Mouse (Mus musculus) neural tube, embryonic 14.5 days (tissue): ENCODE data around the gene Cldnd2. TPM values are rescaled to one million over a fixed set of nuclear protein-coding genes. Genes with fewer than 3 reads are reported as not detected.

Source experiments
- ATAC-seq: fragments of 200-750 bp; cut with Nextera tagmentation; 2 replicates; pipeline ENCODE4 v1.8.0; 2017; ENCODE audit warnings: low read depth, mild to moderate bottlenecking, moderate TSS enrichment, moderate library complexity
- H3K27ac ChIP-seq: fragments of 300-500 bp; sonication (generic); 2 replicates; pipeline ENCODE4 v1.5.1; 2014; ENCODE audit warnings: low read depth, mild to moderate bottlenecking, control low read depth, low read length, moderate library complexity, mixed read lengths
- H3K27me3 ChIP-seq: fragments of 300-500 bp; sonication (generic); 2 replicates; pipeline ENCODE4 v1.6.1; 2014; ENCODE audit warnings: low read length; ENCODE audit not compliant: control insufficient read depth, insufficient read depth
- H3K36me3 ChIP-seq: fragments of 300-500 bp; sonication (generic); 2 replicates; pipeline ENCODE4 v1.6.1; 2014; ENCODE audit warnings: low read length, mixed read lengths; ENCODE audit not compliant: control insufficient read depth, insufficient read depth
- H3K4me1 ChIP-seq: fragments of 300-500 bp; sonication (generic); 2 replicates; pipeline ENCODE4 v1.6.1; 2014; ENCODE audit warnings: low read length; ENCODE audit not compliant: control insufficient read depth, insufficient read depth
- H3K4me2 ChIP-seq: fragments of 300-500 bp; sonication (generic); 2 replicates; pipeline ENCODE4 v1.6.1; 2014; ENCODE audit warnings: mild to moderate bottlenecking, low read depth, low read length, control low read depth
- H3K4me3 ChIP-seq: fragments of 300-500 bp; sonication (generic); 2 replicates; pipeline ENCODE4 v1.5.1; 2014; ENCODE audit warnings: low read depth, low read length, control low read depth, mixed read lengths
- H3K9ac ChIP-seq: fragments of 300-500 bp; sonication (generic); replicated peaks from 2 replicates; pipeline ENCODE4 v1.6.1; 2014; ENCODE audit warnings: low read depth, mild to moderate bottlenecking, control low read depth, low read length, mixed read lengths
- H3K9me3 ChIP-seq: fragments of 300-500 bp; sonication (generic); 2 replicates; pipeline ENCODE4 v1.6.1; 2016; ENCODE audit warnings: low read length; ENCODE audit not compliant: control insufficient read depth
- WGBS: fragments of 180-500 bp; shearing (Covaris S2); extraction: QIAGEN DNeasy Blood & Tissue Kit; methylation state at CpG from one replicate; pipeline ENCODE4 v1.1.7; 2014; 5-methylcytosine and 5-hydroxymethylcytosine counted together
- polyA plus RNA-seq: library from polyadenylated mRNA; unstranded; fragments of >200 nt; fragmentation: Nextera tagmentation; extraction: Ambion mirVana; gene quantifications from 2 replicates; pipeline ENCODE4 v1.2.1, GENCODE M21; 2014

Cldnd2 gene
- polyA plus RNA-seq, 1 experiment from 2014 or later = not detected

DNA sequence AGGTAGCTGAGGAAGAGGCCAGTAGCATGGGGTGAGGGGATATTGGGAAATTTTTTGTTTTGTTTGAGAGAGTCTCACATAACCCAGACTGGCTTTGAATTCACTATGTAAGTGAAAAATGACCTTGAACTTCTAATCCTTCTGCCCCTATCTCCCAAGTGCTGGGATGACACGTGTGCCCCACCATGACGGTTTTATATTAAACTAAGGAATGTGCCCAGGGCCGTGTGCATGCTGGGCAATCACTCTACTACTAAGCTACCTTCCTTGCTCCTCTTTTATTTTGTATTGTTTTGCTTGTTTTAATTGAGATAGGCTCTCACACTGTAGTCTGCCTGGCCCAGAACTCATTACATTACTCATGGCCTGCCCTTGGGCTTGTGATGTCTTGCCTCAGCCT is 489 bp downstream of the Cldnd2 start:
- Histone ChIP-seq H3K36me3 (no peaks in the 10 kb centered on the region), H3K4me3 (no peak overlapping the region), H3K4me2 (no peak overlapping the region), H3K9me3 (no peaks in the 10 kb centered on the region), H3K4me1 (peaks cover 17% of the 10 kb centered on the region), H3K27ac (no peak overlapping the region), H3K27me3 (no peaks in the 10 kb centered on the region), H3K9ac (no peak overlapping the region)
- WGBS = 88% methylated on average over 3 of the region's 3 CpGs
- ATAC-seq = no peak

DNA sequence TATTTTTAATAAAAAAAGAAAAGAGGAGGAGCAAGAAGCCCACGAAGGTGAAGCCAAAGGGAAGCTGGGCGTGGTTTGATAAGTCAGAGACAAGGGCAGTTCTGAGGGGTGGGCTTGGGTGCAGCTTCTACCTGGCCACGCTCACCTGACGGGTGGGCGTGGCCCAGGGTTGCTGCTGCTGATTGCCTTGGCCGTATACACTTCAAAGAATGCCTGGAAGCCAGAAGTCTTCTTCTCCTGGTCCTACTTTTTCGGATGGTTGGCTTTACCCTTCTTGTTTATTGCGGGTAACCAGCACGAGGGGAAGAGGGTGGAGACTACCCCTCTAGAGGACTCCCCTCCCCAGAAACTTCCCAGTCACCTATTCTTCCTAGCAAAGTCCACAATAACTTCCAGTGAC is 2.1 kb downstream of the Cldnd2 start:
- Histone ChIP-seq H3K27me3 (no peaks in the 10 kb centered on the region), H3K4me1 (peaks cover 17% of the 10 kb centered on the region), H3K9ac (peak overlapping the region; percentile 63), H3K9me3 (no peaks in the 10 kb centered on the region), H3K4me3 (peak overlapping the region; percentile 52), H3K27ac (peak overlapping the region; percentile 90), H3K36me3 (no peaks in the 10 kb centered on the region), H3K4me2 (peak overlapping the region; percentile 57)
- no peak for ATAC-seq
- WGBS = 8% methylated on average over 9 of the region's 9 CpGs

DNA sequence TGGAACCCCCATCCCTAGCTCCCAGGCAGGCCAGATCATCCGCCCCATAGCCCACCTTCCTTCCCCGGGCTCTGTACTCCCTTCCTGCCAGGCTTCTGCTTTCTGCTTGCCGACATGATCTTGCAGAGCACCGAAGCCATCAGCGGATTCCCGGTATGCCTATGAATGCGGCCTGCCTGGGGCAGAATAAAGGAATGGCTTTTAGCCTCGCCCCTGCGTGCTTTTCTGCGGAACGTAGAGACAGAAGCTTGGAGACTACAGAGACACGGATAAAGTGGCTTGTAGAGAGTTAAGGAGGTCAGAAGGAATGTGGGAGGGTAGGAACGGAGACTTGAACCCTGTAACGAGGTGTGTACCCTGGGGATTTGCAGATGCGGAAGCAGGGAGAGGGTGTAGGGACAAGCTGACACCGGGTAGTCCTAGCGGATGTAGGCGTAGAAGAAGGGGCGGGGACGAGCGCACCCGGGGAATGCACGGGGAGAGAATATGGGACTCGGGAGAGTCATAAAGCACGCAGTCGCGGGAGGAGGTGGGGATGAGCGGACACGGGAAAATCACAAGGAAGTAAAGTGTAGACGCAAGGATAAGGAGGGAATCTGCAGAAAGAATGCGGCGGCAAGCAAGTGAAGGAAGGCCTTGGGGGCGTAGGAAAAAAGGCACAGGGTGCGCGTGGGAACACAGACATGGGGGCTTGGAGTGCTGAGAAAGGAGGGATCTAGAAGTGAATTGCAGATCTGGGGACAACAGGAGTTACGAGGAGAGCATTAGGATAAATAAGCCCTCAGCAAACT is 2.7 kb downstream of the Cldnd2 start:
- peak overlapping the region; percentile 52 for H3K4me3 ChIP-seq
- no peaks in the 10 kb centered on the region for H3K9me3 ChIP-seq
- no peaks in the 10 kb centered on the region for H3K27me3 ChIP-seq
- H3K4me1 ChIP-seq = peaks cover 17% of the 10 kb centered on the region
- peak overlapping the region; percentile 90 for H3K27ac ChIP-seq
- no peaks in the 10 kb centered on the region for H3K36me3 ChIP-seq
- under 1% methylated on average over 36 of the region's 36 CpGs for WGBS
- peak overlapping the region; percentile 63 for H3K9ac ChIP-seq
- peak; percentile 85 for ATAC-seq
- H3K4me2 ChIP-seq = peak overlapping the region; percentile 57

GRCm38 (mm10) chr7:43443917-43444293 is 3.3 kb downstream of the Cldnd2 start, which contains the start of the genes Etfb and Gm45233:
Gene Etfb (plus strand): TSS chr7:43444083.
Gene Gm45233 (plus strand): TSS chr7:43444128.
- WGBS = under 1% methylated on average over 27 of the region's 27 CpGs
- H3K9me3 ChIP-seq = no peaks in the 10 kb centered on the region

GRCm38 (mm10) chr7:43447801-43448200 is 7.2 kb downstream of the Cldnd2 start:
- Histone ChIP-seq H3K4me2 (no peak overlapping the region), H3K4me1 (peaks cover 13% of the 10 kb centered on the region), H3K9ac (no peak overlapping the region), H3K36me3 (no peaks in the 10 kb centered on the region), H3K9me3 (no peaks in the 10 kb centered on the region), H3K27ac (no peak overlapping the region), H3K4me3 (no peak overlapping the region), H3K27me3 (no peaks in the 10 kb centered on the region)
- no peak for ATAC-seq
- WGBS = 94% methylated on average over 4 of the region's 4 CpGs

More at GRCm38 (mm10) chr7:43443917-43444293, 3.3 kb downstream of the Cldnd2 start, which contains the start of the genes Etfb and Gm45233:
- Histone ChIP-seq H3K4me2 (peak within 1 kb of the TSS; percentile 57), H3K27me3 (no peaks in the 10 kb centered on the region), H3K9ac (peak within 1 kb of the TSS; percentile 66), H3K4me1 (peaks cover 17% of the 10 kb centered on the region), H3K4me3 (peak within 1 kb of the TSS; percentile 52), H3K36me3 (no peaks in the 10 kb centered on the region), H3K27ac (peak within 1 kb of the TSS; percentile 90)
- peak; percentile 97 for ATAC-seq

DNA sequence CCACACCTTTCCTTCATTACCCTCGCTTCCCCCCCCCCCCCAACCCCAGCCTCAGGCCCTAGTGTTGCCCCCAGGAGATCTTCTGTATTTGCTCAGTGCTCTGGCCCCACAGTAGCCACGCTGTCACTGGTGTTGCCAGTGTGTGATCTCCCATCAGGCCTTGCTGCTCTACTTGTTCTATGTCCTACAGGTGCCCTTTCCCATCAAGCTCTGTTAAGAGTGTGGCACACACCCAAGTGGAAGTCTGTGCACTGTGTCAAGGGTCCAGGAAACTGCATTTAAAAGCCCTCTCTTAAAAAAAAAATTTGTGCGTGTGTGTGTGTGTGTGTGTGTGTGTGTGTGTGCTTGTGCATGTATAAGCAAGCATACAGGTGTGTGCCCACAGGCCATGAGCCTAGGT is 7.7 kb downstream of the Cldnd2 start:
- no peaks in the 10 kb centered on the region for H3K27me3 ChIP-seq
- no peaks in the 10 kb centered on the region for H3K9me3 ChIP-seq
- H3K27ac ChIP-seq = no peak overlapping the region
- ATAC-seq = no peak
- WGBS = 93% methylated on average over 3 of the region's 3 CpGs
- H3K4me2 ChIP-seq = no peak overlapping the region
- H3K4me3 ChIP-seq = no peak overlapping the region
- H3K36me3 ChIP-seq = peaks cover 3% of the 10 kb centered on the region; the same call in 1 of the 2 replicates
- no peak overlapping the region for H3K9ac ChIP-seq
- H3K4me1 ChIP-seq = peaks cover 11% of the 10 kb centered on the region

DNA sequence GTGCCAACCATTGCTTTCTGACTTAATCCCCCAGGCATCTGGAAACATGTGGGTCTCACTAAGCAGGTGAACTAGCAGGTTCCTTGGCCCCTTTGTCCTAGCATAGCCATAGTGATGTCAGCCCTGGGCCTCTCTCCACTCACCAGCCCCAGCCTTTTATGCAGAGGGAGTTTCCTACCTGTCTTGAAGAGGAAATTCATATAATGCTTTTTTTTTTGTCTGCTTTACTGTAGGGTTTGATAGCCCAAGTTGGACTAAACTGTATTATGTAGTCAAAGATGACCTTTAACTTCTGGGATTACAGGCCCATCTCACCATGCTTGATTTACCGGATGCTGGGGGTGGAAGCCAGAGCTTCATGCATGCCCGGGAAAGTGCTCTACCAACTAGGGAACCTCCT is 9.2 kb downstream of the Cldnd2 start:
- no peak overlapping the region for H3K4me2 ChIP-seq
- 92% methylated on average over 2 of the region's 2 CpGs for WGBS

DNA sequence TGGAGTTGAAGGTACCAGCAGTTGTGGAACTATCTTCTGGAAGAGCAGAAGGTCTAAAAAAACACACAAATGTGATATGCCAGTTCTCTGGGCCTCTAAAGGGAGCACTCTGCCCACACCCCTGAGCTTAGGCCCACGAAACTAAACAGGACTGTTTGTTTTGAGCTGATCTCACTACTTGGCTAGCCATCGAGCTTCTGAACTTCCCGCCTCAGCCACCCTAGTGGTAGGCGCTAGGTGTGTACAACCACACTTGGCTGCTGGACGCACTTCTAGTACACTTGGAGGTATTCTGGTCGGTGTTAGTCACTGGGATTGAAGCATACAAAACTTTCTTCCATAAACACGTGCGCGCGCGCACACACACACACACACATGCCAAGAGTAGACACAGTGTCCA is 11.1 kb downstream of the Cldnd2 start:
- ATAC-seq = no peak
- no peaks in the 10 kb centered on the region for H3K4me1 ChIP-seq
- WGBS = 96% methylated on average over 11 of the region's 11 CpGs
- H3K36me3 ChIP-seq = peaks cover 17% of the 10 kb centered on the region
- no peaks in the 10 kb centered on the region for H3K27me3 ChIP-seq
- no peak overlapping the region for H3K4me3 ChIP-seq
- H3K9ac ChIP-seq = no peak overlapping the region
- no peak overlapping the region for H3K27ac ChIP-seq
- no peaks in the 10 kb centered on the region for H3K9me3 ChIP-seq
- no peak overlapping the region for H3K4me2 ChIP-seq

More for the DNA sequence above, 9.2 kb downstream of the Cldnd2 start:
- peaks cover 4% of the 10 kb centered on the region; the same call in 1 of the 2 replicates for H3K4me1 ChIP-seq
- ATAC-seq = no peak
- no peaks in the 10 kb centered on the region for H3K9me3 ChIP-seq
- no peaks in the 10 kb centered on the region for H3K27me3 ChIP-seq
- H3K27ac ChIP-seq = no peak overlapping the region
- peaks cover 17% of the 10 kb centered on the region for H3K36me3 ChIP-seq
- H3K4me3 ChIP-seq = no peak overlapping the region
- no peak overlapping the region for H3K9ac ChIP-seq

DNA sequence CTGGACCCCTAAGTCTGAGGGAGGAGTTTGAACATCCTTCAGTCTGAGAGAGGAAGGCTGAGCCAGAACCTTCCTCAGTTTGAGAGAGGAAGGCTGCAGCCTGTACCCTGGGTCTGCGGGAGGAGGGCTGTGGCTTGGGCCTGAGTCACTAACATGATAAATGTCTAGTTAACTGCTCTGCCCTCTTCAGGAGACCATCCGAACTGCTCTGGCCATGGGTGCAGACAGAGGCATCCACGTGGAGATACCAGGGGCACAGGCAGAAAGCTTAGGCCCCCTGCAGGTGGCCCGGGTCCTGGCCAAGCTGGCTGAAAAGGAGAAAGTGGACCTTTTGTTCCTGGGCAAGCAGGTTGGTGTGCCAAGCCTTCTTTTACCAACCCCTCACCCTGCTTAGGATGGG is 12.0 kb downstream of the Cldnd2 start:
- 55% methylated on average over 4 of the region's 4 CpGs for WGBS
- H3K27ac ChIP-seq = no peak overlapping the region
- no peak for ATAC-seq
- H3K4me3 ChIP-seq = no peak overlapping the region
- no peaks in the 10 kb centered on the region for H3K9me3 ChIP-seq
- peaks cover 17% of the 10 kb centered on the region for H3K36me3 ChIP-seq
- no peak overlapping the region for H3K9ac ChIP-seq
- H3K4me2 ChIP-seq = no peak overlapping the region
- H3K27me3 ChIP-seq = no peaks in the 10 kb centered on the region
- H3K4me1 ChIP-seq = no peaks in the 10 kb centered on the region
